In the genomic region with DNA sequence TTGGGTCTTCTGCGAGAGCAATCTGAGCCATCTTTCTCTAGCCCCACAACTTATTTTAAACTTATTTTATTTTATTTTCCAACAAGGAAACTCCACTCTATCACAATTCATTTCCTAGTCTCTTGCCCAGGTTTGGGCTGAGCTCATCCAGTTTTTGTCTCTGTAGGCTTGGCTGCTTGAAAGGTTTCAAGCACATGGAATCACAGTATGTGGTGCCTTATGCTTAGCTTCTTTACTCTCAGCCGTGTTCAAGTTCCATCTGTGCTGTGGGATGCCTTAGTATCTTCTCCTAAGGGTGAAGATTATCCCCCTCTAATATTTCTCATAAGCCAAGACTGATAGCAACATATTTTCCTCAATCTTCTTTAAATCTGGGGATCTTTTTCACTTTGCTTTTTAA, we compare ENCODE assay signal across 32 mouse cellular contexts. TPM values are rescaled to one million over a fixed set of nuclear protein-coding genes. Genes with fewer than 3 reads are reported as not detected.
A peak's percentile ranks its signal among the peaks of the same experiment; 100 is the strongest.
DNase-seq lines count a peak whose midpoint lies in the region; ATAC-seq and TF ChIP-seq lines count a peak whose summit lies in the region.
"Had no signal": no experiment of that assay in that cellular context is flagged by ENCODE, and none has a peak within 500 bp of the region (broad histone marks: within the 10 kb centered on the region; RNA-seq: fewer than 3 reads in every experiment).

No protein-coding gene starts in this region.

- peak; percentile 45 to 57 for DNase-seq in cerebellum, adult 18-20 months
- no peak for DNase-seq in cerebellum, postnatal 36 days
- DNase-seq in forebrain, postnatal 0 days: peak; percentile 23
- peak; percentile 68 for DNase-seq in cerebellum, adult 9-11 months
- DNase-seq: adrenal gland, adult 2 months; adrenal gland, postnatal 14 days; gastrocnemius, postnatal 10 days; gastrocnemius, postnatal 36 days; heart, adult 2 months; heart, postnatal 14 days; heart, postnatal 4 days; kidney, adult 18-20 months had no signal

- H3K9me3 ChIP-seq in forebrain, postnatal 0 days (ENCODE audit: low read length): no peaks in the 10 kb centered on the region
- no peaks in the 10 kb centered on the region for H3K9me3 ChIP-seq in forebrain, embryonic 13.5 days (replicated peaks)
- no peaks in the 10 kb centered on the region for H3K9me3 ChIP-seq in midbrain, embryonic 13.5 days
- H3K9me3 ChIP-seq: embryonic facial prominence, embryonic 12.5 days; embryonic facial prominence, embryonic 15.5 days; forebrain, embryonic 15.5 days; heart, embryonic 10.5 days; heart, embryonic 13.5 days had no signal

- H3K36me3 ChIP-seq in forebrain, postnatal 0 days (ENCODE audit: insufficient read depth): no peaks in the 10 kb centered on the region
- H3K36me3 ChIP-seq in forebrain, embryonic 13.5 days (ENCODE audit: poor library complexity, severe bottlenecking): no peaks in the 10 kb centered on the region
- no peaks in the 10 kb centered on the region for H3K36me3 ChIP-seq in midbrain, embryonic 13.5 days
- H3K36me3 ChIP-seq: embryonic facial prominence, embryonic 12.5 days; embryonic facial prominence, embryonic 15.5 days; forebrain, embryonic 15.5 days; heart, embryonic 10.5 days; heart, embryonic 13.5 days had no signal

- H3K27me3 ChIP-seq in forebrain, postnatal 0 days (ENCODE audit: insufficient read depth, low read length): peaks cover 3% of the 10 kb centered on the region; the same call in 1 of the 2 replicates
- H3K27me3 ChIP-seq in forebrain, embryonic 13.5 days: peaks cover 8% of the 10 kb centered on the region; the same call in 1 of the 2 replicates
- peaks cover 6% of the 10 kb centered on the region for H3K27me3 ChIP-seq in midbrain, embryonic 13.5 days
- H3K27me3 ChIP-seq: embryonic facial prominence, embryonic 15.5 days; forebrain, embryonic 15.5 days had no signal

- H3K4me1 ChIP-seq in forebrain, postnatal 0 days (ENCODE audit: insufficient read depth): no peaks in the 10 kb centered on the region
- H3K4me1 ChIP-seq in forebrain, embryonic 13.5 days: no peaks in the 10 kb centered on the region
- H3K4me1 ChIP-seq in midbrain, embryonic 13.5 days (replicated peaks): no peaks in the 10 kb centered on the region
- H3K4me1 ChIP-seq: embryonic facial prominence, embryonic 12.5 days; embryonic facial prominence, embryonic 15.5 days; forebrain, embryonic 15.5 days had no signal

- H3K9ac ChIP-seq in forebrain, postnatal 0 days: no peak overlapping the region
- no peak overlapping the region for H3K9ac ChIP-seq in forebrain, embryonic 13.5 days
- H3K9ac ChIP-seq in midbrain, embryonic 13.5 days (replicated peaks): no peak overlapping the region
- H3K9ac ChIP-seq: embryonic facial prominence, embryonic 12.5 days; embryonic facial prominence, embryonic 15.5 days; forebrain, embryonic 15.5 days; heart, embryonic 13.5 days; hindbrain, embryonic 14.5 days had no signal

- H3K27ac ChIP-seq in forebrain, postnatal 0 days (ENCODE audit: low read depth, low read length): no peak overlapping the region
- H3K27ac ChIP-seq in forebrain, embryonic 13.5 days: no peak overlapping the region
- no peak overlapping the region for H3K27ac ChIP-seq in midbrain, embryonic 13.5 days
- H3K27ac ChIP-seq: embryonic facial prominence, embryonic 12.5 days; embryonic facial prominence, embryonic 15.5 days; forebrain, embryonic 15.5 days; heart, adult 2 months; heart, embryonic 10.5 days; heart, embryonic 13.5 days; hindbrain, embryonic 14.5 days; hindbrain, postnatal 0 days had no signal

- TF ChIP-seq CTCF in forebrain, postnatal 0 days (IDR thresholded peaks at IDR 0.05; ENCODE audit: low read depth): no peak

- no peak overlapping the region for H3K4me3 ChIP-seq in forebrain, postnatal 0 days (ENCODE audit: low read depth, low read length)
- no peak overlapping the region for H3K4me3 ChIP-seq in forebrain, embryonic 13.5 days
- no peak overlapping the region for H3K4me3 ChIP-seq in midbrain, embryonic 13.5 days (replicated peaks)
- H3K4me3 ChIP-seq: embryonic facial prominence, embryonic 12.5 days; embryonic facial prominence, embryonic 15.5 days; forebrain, embryonic 15.5 days; heart, adult 2 months; heart, embryonic 10.5 days; heart, embryonic 13.5 days had no signal

- no peak overlapping the region for H3K4me2 ChIP-seq in forebrain, postnatal 0 days (ENCODE audit: low read depth)
- no peak overlapping the region for H3K4me2 ChIP-seq in forebrain, embryonic 13.5 days
- H3K4me2 ChIP-seq in midbrain, embryonic 13.5 days (replicated peaks): no peak overlapping the region
- H3K4me2 ChIP-seq: embryonic facial prominence, embryonic 12.5 days; embryonic facial prominence, embryonic 15.5 days; forebrain, embryonic 15.5 days; heart, embryonic 13.5 days; hindbrain, embryonic 14.5 days had no signal

- ATAC-seq in forebrain, postnatal 0 days: no peak; the same call in 1 of the 2 replicates
- no peak for ATAC-seq in forebrain, embryonic 13.5 days
- ATAC-seq in midbrain, embryonic 13.5 days: no peak
- ATAC-seq: CD4-positive, CD25-positive, alpha-beta regulatory T cell, adult 4 months; forebrain, embryonic 15.5 days; hindbrain, postnatal 0 days; inflammation-experienced regulatory T-cells, adult 6 months; intestine, embryonic 16.5 days had no signal

- WGBS in forebrain, postnatal 0 days: 67% methylated on average over 2 of the region's 2 CpGs
- 88% methylated on average over 2 of the region's 2 CpGs for WGBS in forebrain, embryonic 13.5 days
- WGBS in midbrain, embryonic 13.5 days: 83% methylated on average over 2 of the region's 2 CpGs

RNA-seq across cellular contexts. Expression of a gene that starts 10.7 kb away (rescaled TPM):
- 159 and 270 TPM in 2 replicates for total RNA-seq in forebrain, postnatal 0 days (2014; rRNA removed)
- polyA plus RNA-seq in forebrain, postnatal 0 days (2015; fragmentation: Nextera tagmentation; extraction: Ambion mirVana): 211 and 222 TPM in 2 replicates
- 166 and 186 TPM in 2 replicates for polyA plus RNA-seq in forebrain, embryonic 13.5 days (2015; fragmentation: Nextera tagmentation; extraction: Ambion mirVana)
- polyA plus RNA-seq in midbrain, embryonic 13.5 days (2015; fragmentation: Nextera tagmentation; extraction: Ambion mirVana): 196 and 203 TPM in 2 replicates

RNA-seq across cellular contexts. Expression of a gene that starts 26.0 kb away (rescaled TPM):
- 0.10 and 0.15 TPM in 2 replicates for total RNA-seq in forebrain, postnatal 0 days (2014; rRNA removed)
- 0.04 and 0.17 TPM in 2 replicates for polyA plus RNA-seq in forebrain, postnatal 0 days (2015; fragmentation: Nextera tagmentation; extraction: Ambion mirVana)
- not detected in 2 replicates for polyA plus RNA-seq in forebrain, embryonic 13.5 days (2015; fragmentation: Nextera tagmentation; extraction: Ambion mirVana)
- not detected in 2 replicates for polyA plus RNA-seq in midbrain, embryonic 13.5 days (2015; fragmentation: Nextera tagmentation; extraction: Ambion mirVana)
- total RNA-seq: common myeloid progenitor, adult 5-6 weeks; gastrocnemius, adult 18-20 months; gastrocnemius, postnatal 10 days; gastrocnemius, postnatal 36 days; heart, adult 2 months; heart, postnatal 14 days; heart, postnatal 4 days; MEL had no signal
- polyA plus RNA-seq: C2C12; CD4-positive, CD25-positive, alpha-beta regulatory T cell, adult 4 months; forebrain, embryonic 11.5 days; forebrain, embryonic 15.5 days; heart, embryonic 10.5 days; heart, embryonic 16.5 days; hindbrain, embryonic 11.5 days had no signal

RNA-seq across cellular contexts. Expression of a gene that starts 32.1 kb away (rescaled TPM):
- total RNA-seq in forebrain, postnatal 0 days (2014; rRNA removed): 47.4 and 53.7 TPM in 2 replicates
- 27.4 and 37.2 TPM in 2 replicates for polyA plus RNA-seq in forebrain, postnatal 0 days (2015; fragmentation: Nextera tagmentation; extraction: Ambion mirVana)
- 37.2 and 38.4 TPM in 2 replicates for polyA plus RNA-seq in forebrain, embryonic 13.5 days (2015; fragmentation: Nextera tagmentation; extraction: Ambion mirVana)
- 39.6 and 41.2 TPM in 2 replicates for polyA plus RNA-seq in midbrain, embryonic 13.5 days (2015; fragmentation: Nextera tagmentation; extraction: Ambion mirVana)

RNA-seq across cellular contexts. Expression of a gene that starts 39.9 kb away (rescaled TPM):
- 3.2 and 5.0 TPM in 2 replicates for total RNA-seq in forebrain, postnatal 0 days (2014; rRNA removed)
- polyA plus RNA-seq in forebrain, postnatal 0 days (2015; fragmentation: Nextera tagmentation; extraction: Ambion mirVana): 3.6 and 5.8 TPM in 2 replicates
- polyA plus RNA-seq in forebrain, embryonic 13.5 days (2015; fragmentation: Nextera tagmentation; extraction: Ambion mirVana): 8.4 and 8.5 TPM in 2 replicates
- 7.9 and 10.2 TPM in 2 replicates for polyA plus RNA-seq in midbrain, embryonic 13.5 days (2015; fragmentation: Nextera tagmentation; extraction: Ambion mirVana)

RNA-seq across cellular contexts. Expression of a gene that starts 42.0 kb away (rescaled TPM):
- total RNA-seq in forebrain, postnatal 0 days (2014; rRNA removed): 52.4 and 55.8 TPM in 2 replicates
- 0.77 and 0.99 TPM in 2 replicates for polyA plus RNA-seq in forebrain, postnatal 0 days (2015; fragmentation: Nextera tagmentation; extraction: Ambion mirVana)
- polyA plus RNA-seq in forebrain, embryonic 13.5 days (2015; fragmentation: Nextera tagmentation; extraction: Ambion mirVana): 0.67 and 0.68 TPM in 2 replicates
- polyA plus RNA-seq in midbrain, embryonic 13.5 days (2015; fragmentation: Nextera tagmentation; extraction: Ambion mirVana): 0.66 and 1.1 TPM in 2 replicates
- total RNA-seq: granulocyte monocyte progenitor cell, adult 5-6 weeks; MEL had no signal
- polyA plus RNA-seq: CD4-positive, CD25-positive, alpha-beta regulatory T cell, adult 4 months; inflammation-experienced regulatory T-cells, adult 6 months had no signal

Comparison
In these comparisons a context has a peak if more than half of its experiments do, and no peak if none do; other contexts are left out.
1. DNase-seq: peak in cerebellum, adult 18-20 months (2 of 2), forebrain, postnatal 0 days (single experiment) and cerebellum, adult 9-11 months (single experiment); none in cerebellum, postnatal 36 days (0 of 2).